Mouse (Mus musculus): Measurements from ENCODE around the gene Rsph1. TPM values are rescaled to one million over a fixed set of nuclear protein-coding genes. Genes with fewer than 3 reads are reported as not detected.

Rsph1 gene
- polyA plus RNA-seq, 1 experiment from 2014 or later: 1.3 TPM

- Histone ChIP-seq H3K4me1 (ENCODE audit: control insufficient read depth in 2 of 2, insufficient read depth in 2 of 2, low read length in 2 of 2) (peaks cover 4 to 6% of the 10 kb centered on the region in 2 experiments; a peak in 3 of 4 replicates), H3K4me2 (ENCODE audit: low read length) (no peak overlapping the region), H3K27ac (replicated peaks in 1 of 2; ENCODE audit: control insufficient read depth in 1 of 2, insufficient read depth in 1 of 2, low read depth in 2 of 2, low read length in 2 of 2) (no peak overlapping the region), H3K4me3 (ENCODE audit: control insufficient read depth in 1 of 2, insufficient read depth in 1 of 2, low read depth in 1 of 2, low read length in 2 of 2) (no peak overlapping the region), H3K9ac (ENCODE audit: low read length) (no peak overlapping the region), H3K36me3 (ENCODE audit: control insufficient read depth, insufficient read depth, low read length) (no peaks in the 10 kb centered on the region), H3K9me3 (ENCODE audit: control insufficient read depth, low read length) (no peaks in the 10 kb centered on the region), H3K27me3 (ENCODE audit: control insufficient read depth, insufficient read depth, low read length) (peaks cover 5% of the 10 kb centered on the region; the same call in 1 of the 2 replicates)
- 70% methylated on average over 6 of the region's 6 CpGs for WGBS
- ATAC-seq (ENCODE audit: insufficient number of reproducible peaks, insufficient read depth, low FRiP score, low read depth): no peak
Measured at GRCm38 (mm10) chr17:31290859-31291258, 13.7 kb upstream of the Rsph1 start.

- H3K9ac ChIP-seq (ENCODE audit: low read length): no peak overlapping the region
- no peaks in the 10 kb centered on the region for H3K27me3 ChIP-seq (ENCODE audit: control insufficient read depth, insufficient read depth, low read length)
- no peaks in the 10 kb centered on the region for H3K36me3 ChIP-seq (ENCODE audit: control insufficient read depth, insufficient read depth, low read length)
- H3K4me1 ChIP-seq (ENCODE audit: control insufficient read depth in 2 of 2, insufficient read depth in 2 of 2, low read length in 2 of 2): peaks cover 0 to under 1% of the 10 kb centered on the region in 2 experiments; a peak in 1 of 4 replicates
- H3K4me2 ChIP-seq (ENCODE audit: low read length): no peak overlapping the region
- no peaks in the 10 kb centered on the region for H3K9me3 ChIP-seq (ENCODE audit: control insufficient read depth, low read length)
- H3K4me3 ChIP-seq (ENCODE audit: control insufficient read depth in 1 of 2, insufficient read depth in 1 of 2, low read depth in 1 of 2, low read length in 2 of 2): no peak overlapping the region
- H3K27ac ChIP-seq (replicated peaks in 1 of 2; ENCODE audit: control insufficient read depth in 1 of 2, insufficient read depth in 1 of 2, low read depth in 2 of 2, low read length in 2 of 2): no peak overlapping the region
- no peak for ATAC-seq (ENCODE audit: insufficient number of reproducible peaks, insufficient read depth, low FRiP score, low read depth)
Measured at GRCm38 (mm10) chr17:31290311-31290710, 13.1 kb upstream of the Rsph1 start.

GRCm38 (mm10) chr17:31288999-31289726 lies 12.0 kb upstream of the Rsph1 start:
- Histone ChIP-seq H3K27me3 (ENCODE audit: control insufficient read depth, insufficient read depth, low read length) (no peaks in the 10 kb centered on the region), H3K4me1 (ENCODE audit: control insufficient read depth in 2 of 2, insufficient read depth in 2 of 2, low read length in 2 of 2) (no peaks in the 10 kb centered on the region), H3K27ac (replicated peaks in 1 of 2; ENCODE audit: control insufficient read depth in 1 of 2, insufficient read depth in 1 of 2, low read depth in 2 of 2, low read length in 2 of 2) (no peak overlapping the region), H3K9ac (ENCODE audit: low read length) (no peak overlapping the region), H3K4me3 (ENCODE audit: control insufficient read depth in 1 of 2, insufficient read depth in 1 of 2, low read depth in 1 of 2, low read length in 2 of 2) (no peak overlapping the region), H3K36me3 (ENCODE audit: control insufficient read depth, insufficient read depth, low read length) (no peaks in the 10 kb centered on the region), H3K4me2 (ENCODE audit: low read length) (no peak overlapping the region), H3K9me3 (ENCODE audit: control insufficient read depth, low read length) (no peaks in the 10 kb centered on the region)
- WGBS: 57% methylated on average over 7 of the region's 7 CpGs
- ATAC-seq (ENCODE audit: insufficient number of reproducible peaks, insufficient read depth, low FRiP score, low read depth): no peak

DNA sequence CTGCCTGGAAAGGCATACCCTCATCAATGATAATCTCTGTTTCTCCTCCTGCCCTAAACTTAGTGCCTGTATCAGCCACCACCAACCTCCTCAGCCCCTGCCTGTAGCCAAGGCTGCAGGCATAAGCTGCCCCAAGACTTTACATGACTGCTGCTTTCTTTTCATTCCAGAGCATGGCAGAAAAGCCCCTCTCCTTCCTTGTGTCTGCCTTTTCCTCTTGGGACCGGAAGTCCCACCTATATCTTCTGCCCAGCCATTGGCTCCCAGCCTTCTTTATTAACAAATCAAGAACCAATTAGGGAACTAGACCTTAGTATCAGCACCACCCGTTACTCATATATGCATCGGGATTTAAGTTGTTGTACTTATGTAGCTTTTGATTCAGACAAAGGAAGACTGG lies 10.0 kb upstream of the Rsph1 start:
- Histone ChIP-seq H3K27me3 (ENCODE audit: control insufficient read depth, insufficient read depth, low read length) (no peaks in the 10 kb centered on the region), H3K9ac (ENCODE audit: low read length) (no peak overlapping the region), H3K27ac (replicated peaks in 1 of 2; ENCODE audit: control insufficient read depth in 1 of 2, insufficient read depth in 1 of 2, low read depth in 2 of 2, low read length in 2 of 2) (no peak overlapping the region), H3K4me1 (ENCODE audit: control insufficient read depth in 2 of 2, insufficient read depth in 2 of 2, low read length in 2 of 2) (no peaks in the 10 kb centered on the region), H3K9me3 (ENCODE audit: control insufficient read depth, low read length) (no peaks in the 10 kb centered on the region), H3K4me2 (ENCODE audit: low read length) (no peak overlapping the region), H3K36me3 (ENCODE audit: control insufficient read depth, insufficient read depth, low read length) (no peaks in the 10 kb centered on the region), H3K4me3 (ENCODE audit: control insufficient read depth in 1 of 2, insufficient read depth in 1 of 2, low read depth in 1 of 2, low read length in 2 of 2) (no peak overlapping the region)
- ATAC-seq (ENCODE audit: insufficient number of reproducible peaks, insufficient read depth, low FRiP score, low read depth): no peak
- WGBS: 88% methylated on average over 3 of the region's 3 CpGs

- ATAC-seq (ENCODE audit: insufficient number of reproducible peaks, insufficient read depth, low FRiP score, low read depth): no peak
- Histone ChIP-seq H3K36me3 (ENCODE audit: control insufficient read depth, insufficient read depth, low read length) (no peaks in the 10 kb centered on the region), H3K27me3 (ENCODE audit: control insufficient read depth, insufficient read depth, low read length) (no peaks in the 10 kb centered on the region), H3K4me3 (ENCODE audit: control insufficient read depth in 1 of 2, insufficient read depth in 1 of 2, low read depth in 1 of 2, low read length in 2 of 2) (no peak within 1 kb of the TSS), H3K9me3 (ENCODE audit: control insufficient read depth, low read length) (no peaks in the 10 kb centered on the region), H3K4me2 (ENCODE audit: low read length) (no peak within 1 kb of the TSS), H3K4me1 (ENCODE audit: control insufficient read depth in 2 of 2, insufficient read depth in 2 of 2, low read length in 2 of 2) (no peaks in the 10 kb centered on the region), H3K9ac (ENCODE audit: low read length) (no peak within 1 kb of the TSS), H3K27ac (replicated peaks in 1 of 2; ENCODE audit: control insufficient read depth in 1 of 2, insufficient read depth in 1 of 2, low read depth in 2 of 2, low read length in 2 of 2) (no peak within 1 kb of the TSS)
- 97% methylated on average over 1 of the region's 1 CpGs for WGBS
Measured at GRCm38 (mm10) chr17:31286492-31286891, 9.3 kb upstream of the Rsph1 start, which contains the start of gene Slc37a1. Gene Slc37a1 (plus strand): TSS chr17:31286792.

- H3K4me3 ChIP-seq (ENCODE audit: control insufficient read depth in 1 of 2, insufficient read depth in 1 of 2, low read depth in 1 of 2, low read length in 2 of 2): no peak overlapping the region
- H3K9me3 ChIP-seq (ENCODE audit: control insufficient read depth, low read length): no peaks in the 10 kb centered on the region
- no peaks in the 10 kb centered on the region for H3K4me1 ChIP-seq (ENCODE audit: control insufficient read depth in 2 of 2, insufficient read depth in 2 of 2, low read length in 2 of 2)
- WGBS: 76% methylated on average over 2 of the region's 2 CpGs
- H3K27me3 ChIP-seq (ENCODE audit: control insufficient read depth, insufficient read depth, low read length): no peaks in the 10 kb centered on the region
- no peak overlapping the region for H3K4me2 ChIP-seq (ENCODE audit: low read length)
- no peaks in the 10 kb centered on the region for H3K36me3 ChIP-seq (ENCODE audit: control insufficient read depth, insufficient read depth, low read length)
- no peak for ATAC-seq (ENCODE audit: insufficient number of reproducible peaks, insufficient read depth, low FRiP score, low read depth)
- no peak overlapping the region for H3K27ac ChIP-seq (replicated peaks in 1 of 2; ENCODE audit: control insufficient read depth in 1 of 2, insufficient read depth in 1 of 2, low read depth in 2 of 2, low read length in 2 of 2)
- no peak overlapping the region for H3K9ac ChIP-seq (ENCODE audit: low read length)
Measured at GRCm38 (mm10) chr17:31285867-31286266, 8.7 kb upstream of the Rsph1 start.

DNA sequence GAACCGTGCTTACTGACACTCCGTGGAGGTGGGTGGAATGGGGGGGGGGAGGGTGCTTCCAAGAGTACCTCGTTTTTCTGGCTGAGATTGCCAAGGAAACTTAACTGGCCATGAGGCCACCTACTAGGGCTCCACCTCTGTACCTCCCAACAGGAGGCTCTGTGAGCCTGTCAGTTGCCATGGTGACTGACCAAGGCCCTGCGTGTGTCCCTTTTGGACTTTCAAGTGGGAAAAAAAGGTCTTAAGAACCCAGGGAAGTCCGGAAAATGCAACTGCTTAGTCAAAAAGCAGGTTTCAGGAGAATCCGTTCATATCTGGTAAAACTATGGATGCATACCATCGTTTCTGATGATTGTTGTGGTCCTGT lies 5.5 kb upstream of the Rsph1 start:
- Histone ChIP-seq H3K9me3 (ENCODE audit: control insufficient read depth, low read length) (no peaks in the 10 kb centered on the region), H3K27me3 (ENCODE audit: control insufficient read depth, insufficient read depth, low read length) (no peaks in the 10 kb centered on the region), H3K36me3 (ENCODE audit: control insufficient read depth, insufficient read depth, low read length) (no peaks in the 10 kb centered on the region), H3K4me3 (ENCODE audit: control insufficient read depth in 1 of 2, insufficient read depth in 1 of 2, low read depth in 1 of 2, low read length in 2 of 2) (no peak overlapping the region), H3K9ac (ENCODE audit: low read length) (no peak overlapping the region), H3K4me2 (ENCODE audit: low read length) (no peak overlapping the region), H3K4me1 (ENCODE audit: control insufficient read depth in 2 of 2, insufficient read depth in 2 of 2, low read length in 2 of 2) (no peaks in the 10 kb centered on the region), H3K27ac (replicated peaks in 1 of 2; ENCODE audit: control insufficient read depth in 1 of 2, insufficient read depth in 1 of 2, low read depth in 2 of 2, low read length in 2 of 2) (no peak overlapping the region)
- WGBS: 29% methylated on average over 7 of the region's 7 CpGs
- ATAC-seq (ENCODE audit: insufficient number of reproducible peaks, insufficient read depth, low FRiP score, low read depth): no peak

Measured in heart, embryonic 14.5 days (tissue).